Mouse (Mus musculus): ENCODE results near the gene Gm42906. TPM values are rescaled to one million over a fixed set of nuclear protein-coding genes. Genes with fewer than 3 reads are reported as not detected.

Gm42906 gene
- polyA plus RNA-seq, 1 experiment from 2014 or later = not detected

- WGBS = 25% methylated on average over 1 of the region's 1 CpGs
- no peaks in the 10 kb centered on the region for H3K27me3 ChIP-seq (replicated peaks)
- H3K9ac ChIP-seq = no peak overlapping the region
- H3K4me3 ChIP-seq = no peak overlapping the region
- ATAC-seq (ENCODE audit: low FRiP score, low read depth) = peak; percentile 78
- no peak overlapping the region for H3K4me2 ChIP-seq (replicated peaks)
- no peak overlapping the region for H3K27ac ChIP-seq
- peaks cover 4% of the 10 kb centered on the region; the same call in 1 of the 2 replicates for H3K4me1 ChIP-seq
- H3K36me3 ChIP-seq = no peaks in the 10 kb centered on the region
- H3K9me3 ChIP-seq = no peaks in the 10 kb centered on the region
These were observed 18.7 kb downstream of the Gm42906 start for GRCm38 (mm10) chr5:151409282-151409681.

- peak; percentile 22 for ATAC-seq (ENCODE audit: low FRiP score, low read depth)
- Histone ChIP-seq H3K36me3 (no peaks in the 10 kb centered on the region), H3K27ac (no peak overlapping the region), H3K9ac (no peak overlapping the region), H3K4me3 (no peak overlapping the region), H3K9me3 (no peaks in the 10 kb centered on the region), H3K27me3 (replicated peaks) (no peaks in the 10 kb centered on the region), H3K4me1 (peaks cover 4% of the 10 kb centered on the region; the same call in 1 of the 2 replicates), H3K4me2 (replicated peaks) (no peak overlapping the region)
- 23% methylated on average over 7 of the region's 7 CpGs for WGBS
These were observed 19.7 kb downstream of the Gm42906 start for GRCm38 (mm10) chr5:151408124-151408900.

- no peak overlapping the region for H3K27ac ChIP-seq
- WGBS = 91% methylated on average over 3 of the region's 3 CpGs
These were observed 20.5 kb downstream of the Gm42906 start for GRCm38 (mm10) chr5:151407493-151407892.

GRCm38 (mm10) chr5:151406276-151406675 lies 21.7 kb downstream of the Gm42906 start:
- Histone ChIP-seq H3K9ac (no peak overlapping the region), H3K4me3 (no peak overlapping the region), H3K36me3 (no peaks in the 10 kb centered on the region), H3K9me3 (no peaks in the 10 kb centered on the region), H3K4me2 (replicated peaks) (no peak overlapping the region), H3K27ac (no peak overlapping the region), H3K27me3 (replicated peaks) (no peaks in the 10 kb centered on the region), H3K4me1 (no peaks in the 10 kb centered on the region)
- no peak for ATAC-seq (ENCODE audit: low FRiP score, low read depth)
- WGBS = 91% methylated on average over 5 of the region's 5 CpGs

More at GRCm38 (mm10) chr5:151407493-151407892, 20.5 kb downstream of the Gm42906 start:
- no peaks in the 10 kb centered on the region for H3K9me3 ChIP-seq
- H3K4me2 ChIP-seq (replicated peaks) = no peak overlapping the region
- H3K27me3 ChIP-seq (replicated peaks) = no peaks in the 10 kb centered on the region
- no peak overlapping the region for H3K9ac ChIP-seq
- H3K4me1 ChIP-seq = no peaks in the 10 kb centered on the region
- H3K36me3 ChIP-seq = no peaks in the 10 kb centered on the region
- no peak overlapping the region for H3K4me3 ChIP-seq
- no peak for ATAC-seq (ENCODE audit: low FRiP score, low read depth)

GRCm38 (mm10) chr5:151405314-151405903 lies 22.6 kb downstream of the Gm42906 start:
- Histone ChIP-seq H3K36me3 (no peaks in the 10 kb centered on the region), H3K4me3 (no peak overlapping the region), H3K27me3 (replicated peaks) (no peaks in the 10 kb centered on the region), H3K4me1 (no peaks in the 10 kb centered on the region), H3K4me2 (replicated peaks) (no peak overlapping the region), H3K9me3 (no peaks in the 10 kb centered on the region), H3K9ac (no peak overlapping the region), H3K27ac (no peak overlapping the region)
- WGBS = 46% methylated on average over 8 of the region's 8 CpGs
- ATAC-seq (ENCODE audit: low FRiP score, low read depth) = no peak

- Histone ChIP-seq H3K36me3 (no peaks in the 10 kb centered on the region), H3K4me1 (no peaks in the 10 kb centered on the region), H3K27me3 (replicated peaks) (no peaks in the 10 kb centered on the region), H3K27ac (no peak overlapping the region), H3K9me3 (no peaks in the 10 kb centered on the region), H3K9ac (no peak overlapping the region), H3K4me2 (replicated peaks) (no peak overlapping the region), H3K4me3 (no peak overlapping the region)
- 53% methylated on average over 2 of the region's 2 CpGs for WGBS
- peak; percentile 39; the same call in 1 of the 2 replicates for ATAC-seq (ENCODE audit: low FRiP score, low read depth)
These were observed 24.4 kb downstream of the Gm42906 start for GRCm38 (mm10) chr5:151403586-151403985.

GRCm38 (mm10) chr5:151400557-151400944 lies 27.4 kb downstream of the Gm42906 start:
- Histone ChIP-seq H3K4me3 (no peak overlapping the region), H3K4me2 (replicated peaks) (no peak overlapping the region), H3K27me3 (replicated peaks) (no peaks in the 10 kb centered on the region), H3K27ac (no peak overlapping the region), H3K36me3 (no peaks in the 10 kb centered on the region), H3K9me3 (no peaks in the 10 kb centered on the region), H3K4me1 (no peaks in the 10 kb centered on the region), H3K9ac (no peak overlapping the region)
- WGBS = 93% methylated on average over 2 of the region's 2 CpGs
- ATAC-seq (ENCODE audit: low FRiP score, low read depth) = no peak

GRCm38 (mm10) chr5:151399918-151400556 lies 27.9 kb downstream of the Gm42906 start:
- ATAC-seq (ENCODE audit: low FRiP score, low read depth) = no peak
- 84% methylated on average over 7 of the region's 7 CpGs for WGBS
- H3K27me3 ChIP-seq (replicated peaks) = no peaks in the 10 kb centered on the region
- H3K4me1 ChIP-seq = no peaks in the 10 kb centered on the region
- H3K36me3 ChIP-seq = no peaks in the 10 kb centered on the region
- no peaks in the 10 kb centered on the region for H3K9me3 ChIP-seq
- no peak overlapping the region for H3K9ac ChIP-seq
- no peak overlapping the region for H3K4me3 ChIP-seq
- no peak overlapping the region for H3K4me2 ChIP-seq (replicated peaks)
- no peak overlapping the region for H3K27ac ChIP-seq

- Histone ChIP-seq H3K4me3 (no peak overlapping the region), H3K4me2 (replicated peaks) (no peak overlapping the region), H3K9ac (no peak overlapping the region), H3K27ac (no peak overlapping the region), H3K36me3 (no peaks in the 10 kb centered on the region), H3K27me3 (replicated peaks) (no peaks in the 10 kb centered on the region), H3K4me1 (no peaks in the 10 kb centered on the region), H3K9me3 (no peaks in the 10 kb centered on the region)
- 81% methylated on average over 4 of the region's 4 CpGs for WGBS
- ATAC-seq (ENCODE audit: low FRiP score, low read depth) = no peak
These were observed 31.8 kb downstream of the Gm42906 start for GRCm38 (mm10) chr5:151396119-151396518.

- H3K9me3 ChIP-seq = no peaks in the 10 kb centered on the region
- no peak overlapping the region for H3K4me3 ChIP-seq
- ATAC-seq (ENCODE audit: low FRiP score, low read depth) = no peak
- H3K4me1 ChIP-seq = no peaks in the 10 kb centered on the region
- H3K27me3 ChIP-seq (replicated peaks) = no peaks in the 10 kb centered on the region
- H3K9ac ChIP-seq = no peak overlapping the region
- 61% methylated on average over 5 of the region's 5 CpGs for WGBS
- no peaks in the 10 kb centered on the region for H3K36me3 ChIP-seq
- H3K27ac ChIP-seq = no peak overlapping the region
- no peak overlapping the region for H3K4me2 ChIP-seq (replicated peaks)
These were observed 33.3 kb downstream of the Gm42906 start for GRCm38 (mm10) chr5:151394690-151395089.

GRCm38 (mm10) chr5:151393821-151394662 lies 33.9 kb downstream of the Gm42906 start:
- Histone ChIP-seq H3K4me3 (no peak overlapping the region), H3K27me3 (replicated peaks) (no peaks in the 10 kb centered on the region), H3K9me3 (no peaks in the 10 kb centered on the region), H3K4me2 (replicated peaks) (no peak overlapping the region), H3K9ac (no peak overlapping the region), H3K4me1 (no peaks in the 10 kb centered on the region), H3K36me3 (no peaks in the 10 kb centered on the region), H3K27ac (no peak overlapping the region)
- 54% methylated on average over 7 of the region's 7 CpGs for WGBS
- ATAC-seq (ENCODE audit: low FRiP score, low read depth) = 0 out of 2 replicates have a peak, but pooled peaks have one; percentile 17

GRCm38 (mm10) chr5:151389827-151390226 lies 38.1 kb downstream of the Gm42906 start:
- no peak overlapping the region for H3K4me2 ChIP-seq (replicated peaks)
- H3K9me3 ChIP-seq = no peaks in the 10 kb centered on the region
- H3K4me1 ChIP-seq = no peaks in the 10 kb centered on the region
- no peak overlapping the region for H3K4me3 ChIP-seq
- 79% methylated on average over 1 of the region's 1 CpGs for WGBS
- no peak overlapping the region for H3K27ac ChIP-seq
- no peak for ATAC-seq (ENCODE audit: low FRiP score, low read depth)
- no peaks in the 10 kb centered on the region for H3K27me3 ChIP-seq (replicated peaks)
- no peak overlapping the region for H3K9ac ChIP-seq
- H3K36me3 ChIP-seq = no peaks in the 10 kb centered on the region

Data from neural tube, embryonic 12.5 days (tissue).